Mouse (Mus musculus): Measurements from ENCODE around the gene D630003M21Rik. TPM values are rescaled to one million over a fixed set of nuclear protein-coding genes. Genes with fewer than 3 reads are reported as not detected.

D630003M21Rik gene
- polyA plus RNA-seq, 1 experiment = 0.34 TPM

DNA sequence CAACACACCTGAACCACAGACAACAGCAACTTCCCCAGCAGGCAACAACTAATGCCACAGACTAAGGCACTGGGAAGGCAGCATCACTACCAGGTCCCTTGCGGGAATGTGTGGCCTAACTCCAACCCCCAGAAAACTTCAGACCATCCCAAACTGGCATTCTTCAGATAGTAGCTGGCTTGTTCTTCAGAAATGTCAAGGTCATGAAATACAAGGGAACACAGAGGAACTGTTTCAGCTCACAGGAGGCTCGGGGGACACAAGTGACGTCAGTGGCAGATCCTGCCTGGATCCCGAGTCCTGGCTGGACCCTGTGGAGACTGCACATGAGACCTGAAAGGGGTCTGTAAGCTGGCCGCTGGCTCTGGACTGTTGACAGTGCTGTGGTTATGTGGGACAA lies 24.8 kb upstream of the D630003M21Rik start:
- no peaks in the 10 kb centered on the region for H3K9me3 ChIP-seq (replicated peaks; ENCODE audit: control insufficient read depth, insufficient read depth, low read length, poor library complexity, severe bottlenecking)
- no peaks in the 10 kb centered on the region for H3K4me1 ChIP-seq (ENCODE audit: control insufficient read depth, insufficient read depth, low read length)
- H3K27me3 ChIP-seq (ENCODE audit: control insufficient read depth, insufficient read depth, low read length, poor library complexity, severe bottlenecking) = no peaks in the 10 kb centered on the region
- H3K9ac ChIP-seq (ENCODE audit: low read depth, poor library complexity, severe bottlenecking) = no peak overlapping the region
- H3K4me3 ChIP-seq (ENCODE audit: low read depth, low read length) = no peak overlapping the region
- H3K36me3 ChIP-seq (ENCODE audit: control insufficient read depth, insufficient read depth, low read length, poor library complexity, severe bottlenecking) = no peaks in the 10 kb centered on the region
- TF ChIP-seq CTCF (IDR thresholded peaks at IDR 0.05; ENCODE audit: low read depth, low read length) (no peak), EP300 (IDR thresholded peaks at IDR 0.05; ENCODE audit: insufficient read depth, low read depth, low read length) (no peak), POLR2A (IDR thresholded peaks at IDR 0.05; ENCODE audit: insufficient read depth, low read length) (no peak)
- no peak overlapping the region for H3K27ac ChIP-seq (ENCODE audit: insufficient read depth, low read length)

DNA sequence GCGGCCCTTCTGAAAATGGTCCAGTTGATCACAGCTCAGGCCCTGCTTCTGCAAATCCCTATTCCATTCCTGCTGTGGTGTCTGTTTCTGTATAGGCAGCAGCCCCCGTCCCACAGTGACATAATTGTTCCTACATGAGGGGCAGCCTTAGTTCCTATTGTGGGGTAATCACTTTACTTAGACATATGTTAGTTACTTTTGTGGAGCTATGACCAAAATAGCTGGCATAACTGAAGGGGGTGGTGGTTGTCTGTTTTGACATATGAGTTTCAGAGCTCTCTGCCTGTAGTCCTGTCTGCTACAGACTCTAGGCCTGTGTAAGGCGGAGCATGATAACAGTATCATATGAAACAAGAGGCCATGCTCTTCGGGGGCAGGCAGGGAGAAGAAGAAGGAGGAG lies 21.5 kb upstream of the D630003M21Rik start:
- Histone ChIP-seq H3K36me3 (ENCODE audit: control insufficient read depth, insufficient read depth, low read length, poor library complexity, severe bottlenecking) (no peaks in the 10 kb centered on the region), H3K27ac (ENCODE audit: insufficient read depth, low read length) (no peak overlapping the region), H3K9ac (ENCODE audit: low read depth, poor library complexity, severe bottlenecking) (no peak overlapping the region), H3K27me3 (ENCODE audit: control insufficient read depth, insufficient read depth, low read length, poor library complexity, severe bottlenecking) (no peaks in the 10 kb centered on the region), H3K4me3 (ENCODE audit: low read depth, low read length) (no peak overlapping the region), H3K9me3 (replicated peaks; ENCODE audit: control insufficient read depth, insufficient read depth, low read length, poor library complexity, severe bottlenecking) (no peaks in the 10 kb centered on the region), H3K4me1 (ENCODE audit: control insufficient read depth, insufficient read depth, low read length) (no peaks in the 10 kb centered on the region)
- TF ChIP-seq EP300 (IDR thresholded peaks at IDR 0.05; ENCODE audit: insufficient read depth, low read depth, low read length) (no peak), CTCF (IDR thresholded peaks at IDR 0.05; ENCODE audit: low read depth, low read length) (no peak), POLR2A (IDR thresholded peaks at IDR 0.05; ENCODE audit: insufficient read depth, low read length) (no peak)

DNA sequence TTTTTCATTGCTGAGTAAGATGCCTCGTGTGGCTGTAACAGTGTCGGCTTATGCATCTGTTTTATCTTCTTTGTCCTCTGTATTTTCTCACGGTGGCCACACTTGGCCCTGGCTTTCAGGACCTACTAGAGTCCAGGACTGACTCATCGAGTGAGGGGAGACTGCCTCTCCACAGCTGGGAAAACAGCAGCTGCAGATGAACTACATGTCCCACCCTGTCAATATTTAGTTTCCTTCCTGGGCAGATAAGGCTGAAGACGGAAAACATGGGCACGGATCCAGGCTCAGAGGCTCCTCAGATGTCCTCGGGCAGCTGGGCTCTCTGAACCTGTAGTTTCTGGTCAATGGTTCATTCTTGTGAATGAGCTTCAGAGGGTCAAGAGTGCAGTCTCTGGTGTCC lies 19.3 kb upstream of the D630003M21Rik start:
- no peaks in the 10 kb centered on the region for H3K36me3 ChIP-seq (ENCODE audit: control insufficient read depth, insufficient read depth, low read length, poor library complexity, severe bottlenecking)
- H3K27me3 ChIP-seq (ENCODE audit: control insufficient read depth, insufficient read depth, low read length, poor library complexity, severe bottlenecking) = no peaks in the 10 kb centered on the region
- no peaks in the 10 kb centered on the region for H3K4me1 ChIP-seq (ENCODE audit: control insufficient read depth, insufficient read depth, low read length)
- H3K9me3 ChIP-seq (replicated peaks; ENCODE audit: control insufficient read depth, insufficient read depth, low read length, poor library complexity, severe bottlenecking) = no peaks in the 10 kb centered on the region
- no peak overlapping the region for H3K27ac ChIP-seq (ENCODE audit: insufficient read depth, low read length)
- no peak for TF ChIP-seq CTCF (IDR thresholded peaks at IDR 0.05; ENCODE audit: low read depth, low read length)
- no peak for TF ChIP-seq POLR2A (IDR thresholded peaks at IDR 0.05; ENCODE audit: insufficient read depth, low read length)
- TF ChIP-seq EP300 (IDR thresholded peaks at IDR 0.05; ENCODE audit: insufficient read depth, low read depth, low read length) = no peak
- no peak overlapping the region for H3K9ac ChIP-seq (ENCODE audit: low read depth, poor library complexity, severe bottlenecking)
- no peak overlapping the region for H3K4me3 ChIP-seq (ENCODE audit: low read depth, low read length)

DNA sequence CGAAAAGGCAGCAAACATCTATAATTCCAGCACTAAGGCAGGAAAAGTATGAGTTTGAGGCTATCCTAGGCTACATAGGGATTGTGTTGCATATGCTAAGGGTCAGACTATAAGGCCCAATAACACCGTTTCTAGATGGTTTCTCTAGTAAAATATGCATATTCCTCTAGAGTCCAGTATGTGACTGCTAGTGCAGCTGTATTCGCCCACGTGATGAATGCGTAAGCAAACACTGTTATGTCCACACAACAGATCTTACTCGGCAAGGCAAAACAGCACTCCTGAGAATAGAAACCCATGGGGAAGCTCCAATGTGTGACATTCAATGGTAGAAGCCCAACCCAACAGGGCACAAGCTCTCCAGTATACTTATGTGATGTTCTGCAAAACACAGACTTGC lies 18.8 kb upstream of the D630003M21Rik start:
- H3K4me3 ChIP-seq (ENCODE audit: low read depth, low read length) = no peak overlapping the region
- H3K4me1 ChIP-seq (ENCODE audit: control insufficient read depth, insufficient read depth, low read length) = no peaks in the 10 kb centered on the region
- TF ChIP-seq POLR2A (IDR thresholded peaks at IDR 0.05; ENCODE audit: insufficient read depth, low read length) (no peak), CTCF (IDR thresholded peaks at IDR 0.05; ENCODE audit: low read depth, low read length) (no peak), EP300 (IDR thresholded peaks at IDR 0.05; ENCODE audit: insufficient read depth, low read depth, low read length) (no peak)
- no peaks in the 10 kb centered on the region for H3K9me3 ChIP-seq (replicated peaks; ENCODE audit: control insufficient read depth, insufficient read depth, low read length, poor library complexity, severe bottlenecking)
- H3K27ac ChIP-seq (ENCODE audit: insufficient read depth, low read length) = no peak overlapping the region
- H3K27me3 ChIP-seq (ENCODE audit: control insufficient read depth, insufficient read depth, low read length, poor library complexity, severe bottlenecking) = no peaks in the 10 kb centered on the region
- no peaks in the 10 kb centered on the region for H3K36me3 ChIP-seq (ENCODE audit: control insufficient read depth, insufficient read depth, low read length, poor library complexity, severe bottlenecking)
- no peak overlapping the region for H3K9ac ChIP-seq (ENCODE audit: low read depth, poor library complexity, severe bottlenecking)

DNA sequence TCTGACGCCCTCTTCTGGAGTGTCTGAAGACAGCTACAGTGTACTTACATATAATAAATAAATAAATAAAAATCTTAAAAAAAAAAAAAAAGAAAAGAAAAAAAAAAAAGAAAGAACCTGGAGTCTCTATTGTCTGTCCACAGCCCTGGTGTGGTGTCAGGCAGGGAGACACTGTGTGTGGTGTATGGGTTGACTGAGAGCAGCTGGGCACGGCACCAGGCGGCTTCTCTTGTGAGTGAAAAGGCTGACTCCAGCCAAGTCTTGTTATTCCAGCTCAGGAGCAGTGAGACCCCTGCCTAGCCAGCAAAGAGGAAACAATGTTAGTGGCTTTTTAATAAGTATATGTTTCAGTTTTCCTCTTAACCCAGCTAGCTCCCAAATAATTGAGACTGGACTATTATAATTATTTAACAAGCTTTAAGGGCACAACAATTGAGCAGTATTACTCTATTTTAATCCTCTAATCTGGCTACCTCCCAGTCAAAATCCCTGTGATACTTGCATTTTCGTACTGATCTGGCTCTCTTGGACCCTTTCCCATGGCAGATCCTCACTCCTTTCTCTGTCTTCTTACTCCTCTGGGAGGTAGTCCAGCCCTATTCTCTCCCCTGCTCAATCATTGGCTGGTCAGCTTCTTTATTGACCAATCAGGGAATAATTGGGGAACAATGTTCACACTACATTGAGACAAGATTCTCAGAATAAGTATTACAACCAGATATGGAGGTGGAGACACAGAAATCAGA lies 16.2 kb upstream of the D630003M21Rik start:
- no peaks in the 10 kb centered on the region for H3K36me3 ChIP-seq (ENCODE audit: control insufficient read depth, insufficient read depth, low read length, poor library complexity, severe bottlenecking)
- no peaks in the 10 kb centered on the region for H3K9me3 ChIP-seq (replicated peaks; ENCODE audit: control insufficient read depth, insufficient read depth, low read length, poor library complexity, severe bottlenecking)
- no peak overlapping the region for H3K27ac ChIP-seq (ENCODE audit: insufficient read depth, low read length)
- no peak for TF ChIP-seq CTCF (IDR thresholded peaks at IDR 0.05; ENCODE audit: low read depth, low read length)
- no peak overlapping the region for H3K9ac ChIP-seq (ENCODE audit: low read depth, poor library complexity, severe bottlenecking)
- H3K4me1 ChIP-seq (ENCODE audit: control insufficient read depth, insufficient read depth, low read length) = no peaks in the 10 kb centered on the region
- H3K4me3 ChIP-seq (ENCODE audit: low read depth, low read length) = no peak overlapping the region
- no peaks in the 10 kb centered on the region for H3K27me3 ChIP-seq (ENCODE audit: control insufficient read depth, insufficient read depth, low read length, poor library complexity, severe bottlenecking)

DNA sequence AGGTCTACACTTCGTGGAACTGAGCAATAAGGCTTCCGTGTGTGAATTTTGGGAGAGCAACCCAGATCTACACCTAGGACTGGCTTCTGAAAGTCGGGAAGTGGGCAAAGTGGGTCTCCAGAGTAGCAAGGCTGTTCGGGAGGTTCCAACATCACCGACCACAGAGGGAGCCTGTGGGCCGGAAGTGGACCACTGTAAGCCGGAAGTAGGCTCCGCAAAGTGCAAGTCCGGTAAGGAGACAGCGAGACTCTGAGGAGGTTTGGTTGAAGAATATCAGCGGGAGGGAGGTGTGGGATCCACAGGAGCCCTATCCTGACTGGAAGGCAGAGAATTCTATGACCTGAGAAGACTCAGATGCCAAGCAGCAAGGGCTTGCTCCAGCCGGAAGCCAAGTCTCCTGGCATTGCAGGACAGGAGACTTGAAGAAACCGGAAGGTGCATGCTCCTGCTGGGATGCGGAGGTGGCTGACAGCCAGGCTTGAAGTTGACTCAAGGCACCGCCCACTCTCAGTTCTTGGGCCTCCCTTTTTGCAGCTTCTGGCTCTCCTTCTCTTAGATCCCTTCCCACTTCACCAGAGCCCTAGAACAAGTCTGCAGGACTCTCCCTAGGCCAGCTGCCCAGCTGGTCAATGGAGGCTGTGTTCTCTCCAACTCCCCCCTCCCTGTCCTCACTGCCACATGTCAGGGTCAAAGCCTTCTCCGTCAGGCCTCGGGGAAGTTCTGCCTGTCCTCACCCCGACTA lies 14.3 kb upstream of the D630003M21Rik start:
- H3K27me3 ChIP-seq (ENCODE audit: control insufficient read depth, insufficient read depth, low read length, poor library complexity, severe bottlenecking) = no peaks in the 10 kb centered on the region
- H3K4me3 ChIP-seq (ENCODE audit: low read depth, low read length) = no peak overlapping the region
- no peaks in the 10 kb centered on the region for H3K36me3 ChIP-seq (ENCODE audit: control insufficient read depth, insufficient read depth, low read length, poor library complexity, severe bottlenecking)
- no peaks in the 10 kb centered on the region for H3K4me1 ChIP-seq (ENCODE audit: control insufficient read depth, insufficient read depth, low read length)
- TF ChIP-seq POLR2A (IDR thresholded peaks at IDR 0.05; ENCODE audit: insufficient read depth, low read length) (no peak), CTCF (IDR thresholded peaks at IDR 0.05; ENCODE audit: low read depth, low read length) (no peak), EP300 (IDR thresholded peaks at IDR 0.05; ENCODE audit: insufficient read depth, low read depth, low read length) (no peak)
- no peak overlapping the region for H3K27ac ChIP-seq (ENCODE audit: insufficient read depth, low read length)
- H3K9ac ChIP-seq (ENCODE audit: low read depth, poor library complexity, severe bottlenecking) = no peak overlapping the region
- no peaks in the 10 kb centered on the region for H3K9me3 ChIP-seq (replicated peaks; ENCODE audit: control insufficient read depth, insufficient read depth, low read length, poor library complexity, severe bottlenecking)

Data from ES-Bruce4 (cell line).